Mouse (Mus musculus): ENCODE results near the gene Tomm70a. TPM values are rescaled to one million over a fixed set of nuclear protein-coding genes. Genes with fewer than 3 reads are reported as not detected.

The Tomm70a gene
- polyA plus RNA-seq, 1 experiment from 2014 or later, result 62.3 TPM

DNA sequence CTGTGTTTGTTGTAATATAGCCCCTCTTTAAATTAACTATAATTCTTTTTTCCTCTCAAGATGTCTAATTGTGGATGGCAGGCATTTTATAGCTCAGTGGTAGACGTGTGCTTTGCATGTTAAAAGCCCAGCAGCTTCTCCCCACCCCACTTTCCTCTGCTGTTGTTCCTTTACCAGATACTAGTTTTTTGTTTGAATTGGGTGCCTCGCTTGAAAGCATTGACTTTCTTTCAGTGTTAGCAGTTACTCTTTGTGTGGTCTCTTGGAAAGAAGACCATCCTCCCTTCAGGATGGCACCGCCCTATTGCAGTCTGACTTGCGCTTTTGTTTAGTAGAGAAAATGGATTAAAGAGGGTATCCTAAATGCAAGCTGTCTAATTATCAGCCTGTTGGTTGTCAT is 10.0 kb downstream of the Tomm70a start:
- Histone ChIP-seq H3K4me3 (ENCODE audit: low read depth, low read length) (no peak overlapping the region), H3K9me3 (ENCODE audit: control insufficient read depth, low read length) (no peaks in the 10 kb centered on the region), H3K9ac (ENCODE audit: low read length) (no peak overlapping the region), H3K4me2 (ENCODE audit: low read depth, severe bottlenecking) (no peak overlapping the region), H3K36me3 (ENCODE audit: control insufficient read depth, insufficient read depth, low read length) (0 out of 2 replicates have a peak, but pooled peaks cover 3% of the 10 kb centered on the region), H3K27ac (replicated peaks; ENCODE audit: low read depth, low read length) (no peak overlapping the region), H3K27me3 (ENCODE audit: control insufficient read depth, insufficient read depth, low read length) (no peaks in the 10 kb centered on the region), H3K4me1 (ENCODE audit: control insufficient read depth, insufficient read depth, low read length) (no peaks in the 10 kb centered on the region)
- 76% methylated on average over 4 of the region's 4 CpGs for WGBS
- DNase-seq (ENCODE audit: low spot score), result no peak
- ATAC-seq (ENCODE audit: insufficient number of reproducible peaks, low FRiP score, low TSS enrichment, low read depth), result no peak

GRCm38 (mm10) chr16:57132326-57132725 is 10.8 kb downstream of the Tomm70a start:
- H3K27me3 ChIP-seq (ENCODE audit: control insufficient read depth, insufficient read depth, low read length), result no peaks in the 10 kb centered on the region
- H3K4me1 ChIP-seq (ENCODE audit: control insufficient read depth, insufficient read depth, low read length), result no peaks in the 10 kb centered on the region
- 0 out of 2 replicates have a peak, but pooled peaks cover 3% of the 10 kb centered on the region for H3K36me3 ChIP-seq (ENCODE audit: control insufficient read depth, insufficient read depth, low read length)
- no peak overlapping the region for H3K27ac ChIP-seq (replicated peaks; ENCODE audit: low read depth, low read length)
- no peaks in the 10 kb centered on the region for H3K9me3 ChIP-seq (ENCODE audit: control insufficient read depth, low read length)
- DNase-seq (ENCODE audit: low spot score) (no peak), ATAC-seq (ENCODE audit: insufficient number of reproducible peaks, low FRiP score, low TSS enrichment, low read depth) (no peak)
- 72% methylated on average over 1 of the region's 1 CpGs for WGBS
- H3K4me2 ChIP-seq (ENCODE audit: low read depth, severe bottlenecking), result no peak overlapping the region
- H3K4me3 ChIP-seq (ENCODE audit: low read depth, low read length), result no peak overlapping the region
- H3K9ac ChIP-seq (ENCODE audit: low read length), result no peak overlapping the region

DNA sequence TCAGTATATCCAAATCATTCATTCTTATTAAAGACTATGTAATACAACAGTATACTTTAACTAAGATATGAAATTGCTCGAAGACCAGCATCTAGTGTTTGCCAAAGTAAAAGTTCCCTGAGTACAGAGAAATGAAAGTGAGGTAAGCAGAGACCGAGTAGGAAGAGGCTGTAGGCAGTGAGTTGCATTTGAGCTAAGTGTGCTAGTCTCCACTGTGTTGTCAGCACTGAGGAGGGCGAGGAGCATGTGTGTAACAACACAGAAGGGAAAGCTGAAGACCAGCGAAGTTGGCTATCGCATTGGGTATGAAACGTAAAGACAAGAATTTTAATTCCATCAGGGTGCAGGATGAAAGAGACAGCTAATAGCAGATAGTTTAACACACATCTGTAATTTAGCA is 12.1 kb downstream of the Tomm70a start:
- Histone ChIP-seq H3K4me3 (ENCODE audit: low read depth, low read length) (no peak overlapping the region), H3K4me1 (ENCODE audit: control insufficient read depth, insufficient read depth, low read length) (no peaks in the 10 kb centered on the region), H3K27me3 (ENCODE audit: control insufficient read depth, insufficient read depth, low read length) (no peaks in the 10 kb centered on the region), H3K4me2 (ENCODE audit: low read depth, severe bottlenecking) (no peak overlapping the region), H3K9me3 (ENCODE audit: control insufficient read depth, low read length) (no peaks in the 10 kb centered on the region), H3K9ac (ENCODE audit: low read length) (no peak overlapping the region), H3K27ac (replicated peaks; ENCODE audit: low read depth, low read length) (no peak overlapping the region), H3K36me3 (ENCODE audit: control insufficient read depth, insufficient read depth, low read length) (0 out of 2 replicates have a peak, but pooled peaks cover 5% of the 10 kb centered on the region)
- no peak for ATAC-seq (ENCODE audit: insufficient number of reproducible peaks, low FRiP score, low TSS enrichment, low read depth)
- DNase-seq (ENCODE audit: low spot score), result no peak
- WGBS, result 95% methylated on average over 6 of the region's 6 CpGs

DNA sequence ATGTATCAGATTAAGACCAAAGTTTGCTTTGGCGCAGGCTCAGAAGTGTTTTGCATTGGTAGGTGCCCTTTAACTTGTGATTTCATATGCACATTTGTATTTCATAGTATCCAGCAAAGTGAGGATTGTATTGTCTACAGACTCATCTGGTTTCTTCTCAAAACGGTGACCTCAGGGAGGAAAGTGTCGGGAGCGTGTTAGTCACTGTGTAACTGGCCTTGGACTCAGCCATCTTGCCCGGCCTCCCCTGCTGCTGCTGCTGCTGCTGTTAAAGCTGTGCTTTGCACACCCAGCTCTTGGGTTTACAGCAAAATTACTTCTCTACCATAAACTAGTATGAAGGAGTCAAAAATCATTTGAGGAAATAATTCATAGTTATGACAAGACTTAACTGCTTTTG is 23.2 kb downstream of the Tomm70a start:
- no peak overlapping the region for H3K9ac ChIP-seq (ENCODE audit: low read length)
- H3K4me1 ChIP-seq (ENCODE audit: control insufficient read depth, insufficient read depth, low read length), result no peaks in the 10 kb centered on the region
- no peak for DNase-seq (ENCODE audit: low spot score)
- no peaks in the 10 kb centered on the region for H3K9me3 ChIP-seq (ENCODE audit: control insufficient read depth, low read length)
- ATAC-seq (ENCODE audit: insufficient number of reproducible peaks, low FRiP score, low TSS enrichment, low read depth), result no peak
- H3K4me3 ChIP-seq (ENCODE audit: low read depth, low read length), result no peak overlapping the region
- WGBS, result 94% methylated on average over 5 of the region's 5 CpGs
- H3K4me2 ChIP-seq (ENCODE audit: low read depth, severe bottlenecking), result no peak overlapping the region
- H3K27ac ChIP-seq (replicated peaks; ENCODE audit: low read depth, low read length), result no peak overlapping the region
- no peaks in the 10 kb centered on the region for H3K27me3 ChIP-seq (ENCODE audit: control insufficient read depth, insufficient read depth, low read length)
- peaks cover 7% of the 10 kb centered on the region; the same call in 1 of the 2 replicates for H3K36me3 ChIP-seq (ENCODE audit: control insufficient read depth, insufficient read depth, low read length)

- DNase-seq (ENCODE audit: low spot score) (no peak), ATAC-seq (ENCODE audit: insufficient number of reproducible peaks, low FRiP score, low TSS enrichment, low read depth) (no peak)
- H3K4me3 ChIP-seq (ENCODE audit: low read depth, low read length), result no peak overlapping the region
- peaks cover 12% of the 10 kb centered on the region; the same call in 1 of the 2 replicates for H3K36me3 ChIP-seq (ENCODE audit: control insufficient read depth, insufficient read depth, low read length)
- H3K4me1 ChIP-seq (ENCODE audit: control insufficient read depth, insufficient read depth, low read length), result no peaks in the 10 kb centered on the region
- H3K9me3 ChIP-seq (ENCODE audit: control insufficient read depth, low read length), result no peaks in the 10 kb centered on the region
- H3K27ac ChIP-seq (replicated peaks; ENCODE audit: low read depth, low read length), result no peak overlapping the region
- H3K9ac ChIP-seq (ENCODE audit: low read length), result no peak overlapping the region
- WGBS, result 95% methylated on average over 4 of the region's 4 CpGs
- H3K4me2 ChIP-seq (ENCODE audit: low read depth, severe bottlenecking), result no peak overlapping the region
- no peaks in the 10 kb centered on the region for H3K27me3 ChIP-seq (ENCODE audit: control insufficient read depth, insufficient read depth, low read length)
Measured at GRCm38 (mm10) chr16:57151437-57151836, 29.9 kb downstream of the Tomm70a start.

GRCm38 (mm10) chr16:57155899-57156298 is 34.4 kb downstream of the Tomm70a start:
- no peaks in the 10 kb centered on the region for H3K4me1 ChIP-seq (ENCODE audit: control insufficient read depth, insufficient read depth, low read length)
- H3K27ac ChIP-seq (replicated peaks; ENCODE audit: low read depth, low read length), result no peak overlapping the region
- H3K9me3 ChIP-seq (ENCODE audit: control insufficient read depth, low read length), result no peaks in the 10 kb centered on the region
- DNase-seq (ENCODE audit: low spot score) (no peak), ATAC-seq (ENCODE audit: insufficient number of reproducible peaks, low FRiP score, low TSS enrichment, low read depth) (no peak)
- H3K4me2 ChIP-seq (ENCODE audit: low read depth, severe bottlenecking), result no peak overlapping the region
- no peaks in the 10 kb centered on the region for H3K27me3 ChIP-seq (ENCODE audit: control insufficient read depth, insufficient read depth, low read length)
- no peak overlapping the region for H3K9ac ChIP-seq (ENCODE audit: low read length)
- H3K36me3 ChIP-seq (ENCODE audit: control insufficient read depth, insufficient read depth, low read length), result peaks cover 12% of the 10 kb centered on the region; the same call in 1 of the 2 replicates
- no peak overlapping the region for H3K4me3 ChIP-seq (ENCODE audit: low read depth, low read length)

DNA sequence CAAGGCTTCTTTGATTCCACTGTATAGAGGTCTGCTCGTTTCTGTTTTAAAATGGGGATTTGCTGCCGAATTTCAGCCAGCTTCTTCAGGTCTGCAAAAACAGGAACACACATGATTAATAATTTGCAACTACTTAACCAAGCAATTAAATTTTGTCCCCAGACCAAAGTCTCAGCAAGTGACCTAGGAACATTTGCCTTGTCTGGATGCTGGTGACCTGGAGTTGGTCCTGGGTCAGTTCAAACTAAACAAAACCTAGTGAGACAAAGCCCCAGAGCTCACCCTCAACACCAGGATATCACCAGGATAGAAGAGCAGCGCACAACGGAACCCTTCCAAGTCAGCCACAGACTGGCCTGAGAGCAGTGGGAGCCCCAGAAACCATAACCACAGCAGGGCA is 35.6 kb downstream of the Tomm70a start:
- Histone ChIP-seq H3K27ac (replicated peaks; ENCODE audit: low read depth, low read length) (no peak overlapping the region), H3K9ac (ENCODE audit: low read length) (no peak overlapping the region), H3K4me3 (ENCODE audit: low read depth, low read length) (no peak overlapping the region), H3K4me2 (ENCODE audit: low read depth, severe bottlenecking) (no peak overlapping the region), H3K4me1 (ENCODE audit: control insufficient read depth, insufficient read depth, low read length) (no peaks in the 10 kb centered on the region), H3K36me3 (ENCODE audit: control insufficient read depth, insufficient read depth, low read length) (peaks cover 10% of the 10 kb centered on the region; the same call in 1 of the 2 replicates), H3K27me3 (ENCODE audit: control insufficient read depth, insufficient read depth, low read length) (no peaks in the 10 kb centered on the region), H3K9me3 (ENCODE audit: control insufficient read depth, low read length) (no peaks in the 10 kb centered on the region)
- no peak for DNase-seq (ENCODE audit: low spot score)
- ATAC-seq (ENCODE audit: insufficient number of reproducible peaks, low FRiP score, low TSS enrichment, low read depth), result no peak
- WGBS, result 91% methylated on average over 4 of the region's 4 CpGs

GRCm38 (mm10) chr16:57157728-57158127 is 36.2 kb downstream of the Tomm70a start:
- Histone ChIP-seq H3K27ac (replicated peaks; ENCODE audit: low read depth, low read length) (no peak overlapping the region), H3K9me3 (ENCODE audit: control insufficient read depth, low read length) (no peaks in the 10 kb centered on the region), H3K4me2 (ENCODE audit: low read depth, severe bottlenecking) (no peak overlapping the region), H3K9ac (ENCODE audit: low read length) (no peak overlapping the region), H3K4me3 (ENCODE audit: low read depth, low read length) (no peak overlapping the region), H3K27me3 (ENCODE audit: control insufficient read depth, insufficient read depth, low read length) (no peaks in the 10 kb centered on the region), H3K4me1 (ENCODE audit: control insufficient read depth, insufficient read depth, low read length) (no peaks in the 10 kb centered on the region), H3K36me3 (ENCODE audit: control insufficient read depth, insufficient read depth, low read length) (peaks cover 10% of the 10 kb centered on the region; the same call in 1 of the 2 replicates)
- 78% methylated on average over 4 of the region's 4 CpGs for WGBS
- no peak for ATAC-seq (ENCODE audit: insufficient number of reproducible peaks, low FRiP score, low TSS enrichment, low read depth)
- no peak for DNase-seq (ENCODE audit: low spot score)

GRCm38 (mm10) chr16:57159835-57160234 is 38.3 kb downstream of the Tomm70a start:
- Histone ChIP-seq H3K27me3 (ENCODE audit: control insufficient read depth, insufficient read depth, low read length) (no peaks in the 10 kb centered on the region), H3K9ac (ENCODE audit: low read length) (no peak overlapping the region), H3K36me3 (ENCODE audit: control insufficient read depth, insufficient read depth, low read length) (peaks cover 8% of the 10 kb centered on the region; the same call in 1 of the 2 replicates), H3K9me3 (ENCODE audit: control insufficient read depth, low read length) (no peaks in the 10 kb centered on the region), H3K4me1 (ENCODE audit: control insufficient read depth, insufficient read depth, low read length) (no peaks in the 10 kb centered on the region), H3K4me3 (ENCODE audit: low read depth, low read length) (no peak overlapping the region), H3K27ac (replicated peaks; ENCODE audit: low read depth, low read length) (no peak overlapping the region), H3K4me2 (ENCODE audit: low read depth, severe bottlenecking) (no peak overlapping the region)
- no peak for ATAC-seq (ENCODE audit: insufficient number of reproducible peaks, low FRiP score, low TSS enrichment, low read depth)
- WGBS, result 70% methylated on average over 7 of the region's 7 CpGs
- no peak for DNase-seq (ENCODE audit: low spot score)

All from limb, embryonic 11.5 days (tissue).